Mouse (Mus musculus): ENCODE measurements around the gene Tmem11.

GRCm38 (mm10) chr11:60816398-60816797, 62.7 kb downstream of the Tmem11 start:
- TF ChIP-seq CTCF (IDR thresholded peaks at IDR 0.05; ENCODE audit: borderline replicate concordance, extremely low read depth, insufficient read depth, insufficient read length) (no peak), POLR2A (IDR thresholded peaks at IDR 0.05; ENCODE audit: borderline replicate concordance, extremely low read depth, insufficient read depth, insufficient read length, poor library complexity, severe bottlenecking) (no peak)
